Mouse (Mus musculus) right cerebral cortex, postnatal 14 days (tissue): ENCODE data around the gene Pgk1.
A peak's percentile ranks its signal among the peaks of the same experiment; 100 is the strongest.

Source experiments
- DNase-seq: peaks from one replicate; pipeline ENCODE4 v3.0.0; 2022

Gene Pgk1

DNA sequence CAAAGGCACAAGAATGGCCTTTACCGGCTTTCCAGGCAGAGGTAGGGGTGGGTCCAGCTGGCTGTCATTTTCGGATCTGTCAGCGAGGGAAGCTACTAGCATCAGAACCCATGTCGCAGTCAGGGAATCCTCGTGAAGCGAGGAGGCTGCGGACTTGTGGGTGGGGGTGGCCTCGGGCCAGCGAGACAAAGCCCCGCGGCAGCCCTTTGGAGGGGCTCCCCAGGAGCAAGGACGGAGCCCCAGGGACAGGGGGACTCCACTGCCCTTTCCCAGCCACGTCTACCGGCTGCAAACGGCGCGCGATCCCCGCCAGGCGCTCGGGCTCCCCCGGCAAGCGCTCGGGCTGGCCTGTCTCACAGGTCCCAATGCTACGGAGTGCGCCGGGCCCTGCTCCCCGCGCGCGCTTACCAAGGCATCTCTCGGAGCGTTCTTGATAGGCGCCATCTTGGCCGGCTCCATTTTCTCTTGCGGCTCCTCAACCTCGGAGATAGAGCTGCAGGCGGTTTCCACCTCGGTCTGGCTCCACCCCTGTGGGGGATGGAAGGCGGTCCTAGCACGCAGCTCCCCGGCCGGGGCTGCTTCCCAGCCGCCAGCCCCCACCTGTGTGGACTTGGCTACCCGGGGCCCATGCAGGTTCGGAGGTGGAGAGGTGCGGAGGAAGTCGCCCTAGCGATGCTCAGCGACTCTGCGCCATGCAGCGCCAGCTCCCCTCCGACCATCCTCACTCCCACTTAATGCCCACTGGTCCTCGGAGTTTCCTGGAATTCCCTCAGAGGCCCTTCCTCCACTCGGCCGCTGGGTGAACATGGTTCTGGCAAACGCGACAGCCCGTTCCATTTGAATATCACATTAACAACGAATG, 32.5 kb downstream of the Pgk1 start:
- DNase-seq, result peak; percentile 61

DNA sequence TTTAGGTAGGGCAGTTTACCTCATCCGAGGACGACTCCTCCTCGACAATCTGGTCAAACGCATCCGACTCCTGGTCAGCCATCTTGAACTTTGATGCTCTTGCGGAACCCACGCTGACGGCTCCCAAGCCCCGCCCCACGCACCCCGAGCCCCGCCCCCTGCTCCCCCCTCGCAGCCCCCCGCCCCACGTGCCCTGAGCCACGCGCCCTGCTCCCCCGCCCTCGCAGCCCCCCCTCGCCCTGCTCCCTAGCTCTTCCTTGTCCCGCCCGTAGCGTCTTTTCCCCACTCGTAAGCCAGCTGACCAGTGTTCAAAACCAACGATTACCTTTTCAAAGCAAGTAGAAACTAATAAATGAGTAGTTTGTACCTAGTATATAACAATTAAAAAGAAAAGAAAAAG, 34.2 kb downstream of the Pgk1 start, which contains the start of gene Taf9b:
Gene Taf9b, minus strand, starts transcription at position 101 of the 400 bp plus-strand sequence.
- DNase-seq, result no peak
